In genomic region chr8:119604996-119605395, GRCm38 (mm10) we compare ENCODE assay signal across 7 mouse cellular contexts. TPM values are rescaled to one million over a fixed set of nuclear protein-coding genes. Genes with fewer than 3 reads are reported as not detected.
A peak's percentile ranks its signal among the peaks of the same experiment; 100 is the strongest.
DNase-seq lines count a peak whose midpoint lies in the region; ATAC-seq lines count a peak whose summit lies in the region.

Gene Taf1c (minus strand): TSS chr8:119605222.

- H3K9ac ChIP-seq in intestine, embryonic 15.5 days: peak within 1 kb of the TSS; percentile 77

- H3K4me3 ChIP-seq in intestine, embryonic 15.5 days (replicated peaks): peak within 1 kb of the TSS; percentile 68
- peak within 1 kb of the TSS; percentile 82 for H3K4me3 ChIP-seq in midbrain, embryonic 10.5 days

- no peaks in the 10 kb centered on the region for H3K27me3 ChIP-seq in intestine, embryonic 15.5 days (replicated peaks)
- no peaks in the 10 kb centered on the region for H3K27me3 ChIP-seq in midbrain, embryonic 10.5 days (ENCODE audit: low read depth, poor library complexity, severe bottlenecking)

- peak within 1 kb of the TSS; percentile 42; the same call in 1 of the 2 replicates for H3K27ac ChIP-seq in intestine, embryonic 15.5 days
- H3K27ac ChIP-seq in midbrain, embryonic 10.5 days (replicated peaks): peak within 1 kb of the TSS; percentile 84

- H3K4me2 ChIP-seq in intestine, embryonic 15.5 days (replicated peaks): peak within 1 kb of the TSS; percentile 73

- ATAC-seq in intestine, embryonic 15.5 days: peak; percentile 87

- H3K36me3 ChIP-seq in intestine, embryonic 15.5 days: peaks cover 22% of the 10 kb centered on the region
- peaks cover 32% of the 10 kb centered on the region for H3K36me3 ChIP-seq in midbrain, embryonic 10.5 days

- no peaks in the 10 kb centered on the region for H3K9me3 ChIP-seq in intestine, embryonic 15.5 days
- peaks cover 11% of the 10 kb centered on the region; the same call in 1 of the 2 replicates for H3K9me3 ChIP-seq in midbrain, embryonic 10.5 days (replicated peaks)

- DNase-seq in adrenal gland, adult 2 months: peak; percentile 92
- DNase-seq in embryo, embryonic 11.5 days (ENCODE audit: low read depth, low spot score): peak; percentile 89
- peak; percentile 86 to 92 for DNase-seq in gastrocnemius, postnatal 36 days
- DNase-seq in left cerebral cortex, postnatal 25 days (ENCODE audit: low spot score in 2 of 2): peak; percentile 92 to 95
- peak; percentile 93 for DNase-seq in midbrain, embryonic 10.5 days (ENCODE audit: low spot score)
- DNase-seq in right cerebral cortex, postnatal 4 days: peak; percentile 96

- intact Hi-C loops in gastrocnemius, postnatal 36 days (cut with DNase I): loop anchor here (5.0 kb wide), 2 partner anchors 83 to 158 kb away; partner anchors contain the start of gene Necab2
- intact Hi-C loops in left cerebral cortex, postnatal 25 days (cut with DNase I): loop anchor here (2.0 to 10.0 kb wide), 2 partner anchors 158 to 190 kb away; partner anchors contain the start of gene Necab2

- WGBS in intestine, embryonic 15.5 days: under 1% methylated on average over 23 of the region's 23 CpGs
- under 1% methylated on average over 23 of the region's 23 CpGs for WGBS in midbrain, embryonic 10.5 days

- peaks cover 8% of the 10 kb centered on the region; the same call in 1 of the 2 replicates for H3K4me1 ChIP-seq in intestine, embryonic 15.5 days (replicated peaks)
- H3K4me1 ChIP-seq in midbrain, embryonic 10.5 days: peaks cover 17% of the 10 kb centered on the region

RNA-seq across cellular contexts. Expression of gene Taf1c, which starts in this region (rescaled TPM):
- total RNA-seq in adrenal gland, adult 2 months (2021): 10 to 100 TPM; 10.7 to 12.5 TPM
- 41.3 and 46.2 TPM in 2 replicates for polyA plus RNA-seq in adrenal gland, adult 2 months (2012; rRNA removed)
- 1 to 10 TPM; 4.0 to 4.8 TPM for total RNA-seq in gastrocnemius, postnatal 36 days (2021)
- polyA plus RNA-seq in intestine, embryonic 15.5 days (2015; fragmentation: Nextera tagmentation; extraction: Ambion mirVana): 10.0 and 11.7 TPM in 2 replicates
- 1 to 10 TPM; 9.9 to 10.0 TPM for total RNA-seq in left cerebral cortex, postnatal 25 days (2021)
- 15.3 and 16.7 TPM in 2 replicates for polyA plus RNA-seq in midbrain, embryonic 10.5 days (2016; fragmentation: Nextera tagmentation; extraction: Ambion mirVana)

Comparison
In these comparisons a context has a peak if more than half of its experiments do, and no peak if none do; other contexts are left out.
1. Peak in every context shown above with its lines: DNase-seq, ATAC-seq, H3K4me3 ChIP-seq and H3K27ac ChIP-seq.